Mouse (Mus musculus) midbrain, embryonic 13.5 days (tissue): ENCODE data around the gene Sstr4. TPM values are rescaled to one million over a fixed set of nuclear protein-coding genes. Genes with fewer than 3 reads are reported as not detected.

Experiments used
- ATAC-seq: fragments of 200-750 bp; cut with Nextera tagmentation; 2 replicates; pipeline ENCODE4 v1.8.0; 2017; ENCODE audit warnings: mild to moderate bottlenecking, moderate TSS enrichment, moderate library complexity
- H3K27ac ChIP-seq: fragments of 300-500 bp; sonication (generic); 2 replicates; pipeline ENCODE4 v1.5.1; 2015; ENCODE audit warnings: inconsistent platforms, mild to moderate bottlenecking, moderate library complexity
- H3K27me3 ChIP-seq: fragments of 300-500 bp; sonication (generic); 2 replicates; pipeline ENCODE4 v1.6.1; 2015; ENCODE audit warnings: mild to moderate bottlenecking, inconsistent platforms
- H3K36me3 ChIP-seq: fragments of 300-500 bp; sonication (generic); 2 replicates; pipeline ENCODE4 v1.6.1; 2015; ENCODE audit warnings: mild to moderate bottlenecking, inconsistent platforms
- H3K4me1 ChIP-seq: fragments of 300-500 bp; sonication (generic); replicated peaks from 2 replicates; pipeline ENCODE4 v1.6.1; 2015; ENCODE audit warnings: inconsistent platforms
- H3K4me2 ChIP-seq: fragments of 300-500 bp; sonication (generic); replicated peaks from 2 replicates; pipeline ENCODE4 v1.6.1; 2015; ENCODE audit warnings: moderate library complexity, mild to moderate bottlenecking, inconsistent platforms
- H3K4me3 ChIP-seq: fragments of 300-500 bp; sonication (generic); replicated peaks from 2 replicates; pipeline ENCODE4 v1.5.1; 2015; ENCODE audit warnings: mild to moderate bottlenecking, inconsistent platforms
- H3K9ac ChIP-seq: fragments of 300-500 bp; sonication (generic); replicated peaks from 2 replicates; pipeline ENCODE4 v1.6.1; 2015; ENCODE audit warnings: mild to moderate bottlenecking, inconsistent platforms
- H3K9me3 ChIP-seq: fragments of 300-500 bp; sonication (generic); 2 replicates; pipeline ENCODE4 v1.6.1; 2016; ENCODE audit warnings: mild to moderate bottlenecking, inconsistent platforms
- WGBS: fragments of 180-500 bp; shearing (Covaris S2); methylation state at CpG from one replicate; pipeline ENCODE4 v1.1.7; 2015; 5-methylcytosine and 5-hydroxymethylcytosine counted together
- polyA plus RNA-seq: library from polyadenylated mRNA; unstranded; fragments of >200 nt; fragmentation: Nextera tagmentation; extraction: Ambion mirVana; gene quantifications from 2 replicates; pipeline ENCODE4 v1.2.1, GENCODE M21; 2015

Gene Sstr4
- polyA plus RNA-seq, 1 experiment from 2014 or later, result 1.5 TPM

GRCm38 (mm10) chr2:148397784-148398100, 2.6 kb downstream of the Sstr4 start:
- Histone ChIP-seq H3K27me3 (peaks cover 43% of the 10 kb centered on the region), H3K9me3 (no peaks in the 10 kb centered on the region)
- WGBS, result 87% methylated on average over 1 of the region's 1 CpGs

DNA sequence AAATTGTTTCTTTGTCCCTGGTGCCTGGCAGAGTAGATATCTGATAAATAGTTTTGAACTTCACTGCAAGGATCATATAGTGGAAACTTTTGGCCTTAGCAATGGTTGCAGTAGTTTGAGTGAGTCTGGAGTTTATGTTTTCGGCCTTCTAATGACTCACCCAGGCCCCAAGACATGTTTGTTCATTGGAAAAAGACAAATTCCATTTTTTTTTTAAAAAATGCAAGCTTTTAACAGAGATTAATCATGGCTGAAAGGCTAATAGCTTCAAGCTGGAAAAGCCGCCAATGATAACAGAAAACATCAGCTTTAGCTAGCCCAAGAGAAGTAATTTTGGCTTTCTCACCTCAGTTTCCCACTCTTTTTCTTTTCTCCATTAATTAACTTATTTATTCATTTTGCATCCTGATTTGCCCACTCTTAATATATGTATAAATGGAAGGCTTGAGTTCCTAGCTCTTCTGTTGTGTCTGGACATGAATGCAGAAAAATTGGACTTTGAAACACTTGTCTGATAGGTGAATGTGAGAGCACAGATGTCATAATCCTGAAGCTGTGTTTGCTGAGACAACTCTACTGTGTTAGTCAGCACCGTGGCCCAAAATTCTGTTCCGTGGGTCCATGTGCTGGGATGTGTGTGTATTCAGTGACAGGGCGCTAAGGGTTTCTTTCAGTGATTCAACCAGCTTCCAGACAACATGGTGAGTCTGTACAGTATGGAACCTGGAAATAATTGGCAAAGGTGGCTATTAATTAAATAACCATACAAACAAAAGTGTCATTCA, 3.9 kb downstream of the Sstr4 start:
- 95% methylated on average over 5 of the region's 5 CpGs for WGBS

More at GRCm38 (mm10) chr2:148397784-148398100, 2.6 kb downstream of the Sstr4 start:
- Histone ChIP-seq H3K4me1 (peaks cover 9% of the 10 kb centered on the region), H3K4me3 (no peak overlapping the region), H3K9ac (no peak overlapping the region), H3K27ac (no peak overlapping the region), H3K4me2 (no peak overlapping the region), H3K36me3 (no peaks in the 10 kb centered on the region)
- no peak for ATAC-seq

DNA sequence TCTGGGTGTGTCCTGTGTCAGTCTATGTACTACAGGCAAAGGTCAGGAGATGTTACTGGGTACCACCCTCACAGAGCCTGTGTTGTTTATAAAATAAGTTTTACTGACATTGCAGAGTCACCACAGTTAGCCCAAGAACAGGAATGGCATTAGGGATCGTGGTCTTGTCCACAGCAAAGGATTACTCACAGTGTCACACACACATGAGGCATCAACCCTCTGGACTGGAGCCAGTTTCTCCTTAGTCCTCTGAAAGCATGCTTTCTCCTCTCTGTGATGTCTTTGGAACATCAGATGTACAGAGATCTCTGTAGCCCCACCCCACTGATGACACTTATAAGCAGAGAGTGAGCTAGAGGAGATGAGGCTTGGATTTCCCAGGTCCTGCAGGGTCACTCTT, 7.1 kb downstream of the Sstr4 start:
- Histone ChIP-seq H3K9ac (no peak overlapping the region), H3K9me3 (no peaks in the 10 kb centered on the region), H3K27ac (no peak overlapping the region), H3K4me3 (no peak overlapping the region), H3K4me1 (peaks cover 15% of the 10 kb centered on the region), H3K36me3 (no peaks in the 10 kb centered on the region), H3K4me2 (no peak overlapping the region), H3K27me3 (peaks cover 38% of the 10 kb centered on the region)
- no peak for ATAC-seq
- 72% methylated on average over 1 of the region's 1 CpGs for WGBS

More for the DNA sequence above, 3.9 kb downstream of the Sstr4 start:
- Histone ChIP-seq H3K9ac (no peak overlapping the region), H3K36me3 (no peaks in the 10 kb centered on the region), H3K27me3 (peaks cover 37% of the 10 kb centered on the region), H3K4me3 (no peak overlapping the region), H3K4me2 (no peak overlapping the region), H3K9me3 (no peaks in the 10 kb centered on the region), H3K4me1 (peaks cover 9% of the 10 kb centered on the region), H3K27ac (no peak overlapping the region)
- ATAC-seq, result no peak

DNA sequence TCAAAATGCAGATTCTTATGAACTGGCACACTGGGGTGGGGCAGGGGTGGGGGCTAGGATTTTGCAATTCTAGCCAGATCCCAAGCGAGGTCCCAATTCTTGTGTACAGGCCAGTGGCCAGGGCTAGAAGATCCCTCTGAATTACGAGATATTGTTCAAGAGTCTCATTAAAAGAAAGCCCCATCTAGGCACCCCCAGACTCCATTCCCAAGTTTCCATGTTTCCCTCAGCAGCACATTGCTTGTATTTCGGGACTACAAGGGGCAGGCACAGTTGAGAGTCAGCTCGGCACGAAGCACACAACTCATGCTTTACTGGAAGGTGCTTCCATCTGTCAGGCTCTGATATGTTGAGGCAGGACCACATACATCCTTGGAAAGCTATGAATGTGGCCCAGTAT, 9.8 kb downstream of the Sstr4 start:
- Histone ChIP-seq H3K27me3 (peaks cover 55% of the 10 kb centered on the region), H3K4me2 (no peak overlapping the region)
- no peak for ATAC-seq

GRCm38 (mm10) chr2:148406160-148406970, 11.2 kb downstream of the Sstr4 start:
- no peak overlapping the region; the same call in 1 of the 2 replicates for H3K9ac ChIP-seq
- H3K4me1 ChIP-seq, result peaks cover 29% of the 10 kb centered on the region
- no peaks in the 10 kb centered on the region for H3K9me3 ChIP-seq
- H3K4me3 ChIP-seq, result peak overlapping the region; percentile 42
- no peak for ATAC-seq
- H3K36me3 ChIP-seq, result no peaks in the 10 kb centered on the region
- peaks cover 55% of the 10 kb centered on the region for H3K27me3 ChIP-seq
- H3K4me2 ChIP-seq, result peak overlapping the region; percentile 62
- whole genome bisulfite sequencing, result 14% methylated on average over 34 of the region's 34 CpGs
- no peak overlapping the region for H3K27ac ChIP-seq

More for the DNA sequence above, 9.8 kb downstream of the Sstr4 start:
- H3K4me1 ChIP-seq, result peaks cover 29% of the 10 kb centered on the region
- 75% methylated on average over 5 of the region's 5 CpGs for WGBS
- no peak overlapping the region for H3K9ac ChIP-seq
- no peaks in the 10 kb centered on the region for H3K9me3 ChIP-seq
- H3K4me3 ChIP-seq, result no peak overlapping the region
- no peak overlapping the region for H3K27ac ChIP-seq
- no peaks in the 10 kb centered on the region for H3K36me3 ChIP-seq

DNA sequence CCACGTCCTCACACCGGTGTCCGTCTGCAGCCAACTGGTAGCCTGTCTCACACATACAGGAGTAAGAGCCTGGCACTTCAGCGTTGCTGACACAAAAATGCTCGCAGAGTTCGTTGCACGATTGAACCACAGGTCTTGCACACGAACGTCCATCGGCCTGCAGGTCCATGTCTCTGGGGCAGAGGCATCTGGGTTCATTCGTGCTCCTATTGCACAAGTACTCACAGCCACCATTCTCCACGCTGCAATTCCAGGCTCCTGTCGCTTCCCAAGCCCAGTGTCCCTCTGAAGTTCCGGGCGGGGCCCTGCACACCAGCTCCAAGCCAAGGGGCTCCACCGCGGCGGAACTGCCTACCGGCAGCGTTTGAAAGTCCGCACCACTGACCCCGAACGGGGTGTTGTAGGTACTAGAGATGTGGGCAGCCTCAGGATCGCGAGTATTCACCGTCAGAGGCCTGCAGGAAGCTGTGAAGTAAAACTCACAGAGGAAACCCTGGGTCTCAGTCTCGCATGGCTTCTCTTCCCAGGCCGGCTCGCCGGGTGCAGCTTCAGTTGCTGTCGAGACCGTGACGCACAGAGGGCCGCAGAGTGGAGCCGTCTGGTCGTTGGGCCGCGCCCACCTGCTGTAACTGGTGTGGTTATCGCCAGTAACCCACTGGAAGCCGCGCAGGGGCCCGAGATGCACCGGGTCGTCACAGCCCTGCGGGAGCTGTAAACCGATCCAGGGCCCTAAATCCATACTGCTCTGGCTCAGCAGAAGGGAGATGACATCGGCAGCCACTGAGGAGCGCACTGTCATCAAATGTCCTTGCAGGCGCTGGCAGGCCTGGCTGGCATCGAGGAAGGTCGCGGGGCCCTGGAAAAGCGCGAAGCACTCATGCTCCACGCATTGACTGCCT, 12.1 kb downstream of the Sstr4 start:
- Histone ChIP-seq H3K27ac (no peak overlapping the region), H3K9ac (peak overlapping the region; percentile 48), H3K4me3 (peak overlapping the region; percentile 42), H3K4me1 (peaks cover 29% of the 10 kb centered on the region), H3K9me3 (no peaks in the 10 kb centered on the region), H3K36me3 (no peaks in the 10 kb centered on the region), H3K27me3 (peaks cover 55% of the 10 kb centered on the region), H3K4me2 (peak overlapping the region; percentile 62)
- 5% methylated on average over 55 of the region's 55 CpGs for WGBS
- ATAC-seq, result peak; percentile 64

GRCm38 (mm10) chr2:148407870-148408760, 13.0 kb downstream of the Sstr4 start, which contains the start of gene Thbd:
Gene Thbd (minus strand): TSS chr2:148408188.
- Histone ChIP-seq H3K36me3 (no peaks in the 10 kb centered on the region), H3K27me3 (peaks cover 55% of the 10 kb centered on the region), H3K27ac (no peak within 1 kb of the TSS), H3K4me2 (peak within 1 kb of the TSS; percentile 62), H3K4me1 (peaks cover 29% of the 10 kb centered on the region), H3K9me3 (no peaks in the 10 kb centered on the region), H3K4me3 (peak within 1 kb of the TSS; percentile 42), H3K9ac (peak within 1 kb of the TSS; percentile 48)
- peak; percentile 70 for ATAC-seq
- 3% methylated on average over 35 of the region's 35 CpGs for WGBS

- Histone ChIP-seq H3K27ac (no peak overlapping the region), H3K9me3 (no peaks in the 10 kb centered on the region), H3K36me3 (no peaks in the 10 kb centered on the region), H3K4me3 (no peak overlapping the region), H3K4me2 (peak overlapping the region; percentile 62), H3K4me1 (peaks cover 29% of the 10 kb centered on the region), H3K27me3 (peaks cover 55% of the 10 kb centered on the region), H3K9ac (no peak overlapping the region)
- no peak; the same call in 1 of the 2 replicates for ATAC-seq
- 18% methylated on average over 6 of the region's 6 CpGs for WGBS
Measured at GRCm38 (mm10) chr2:148408761-148409120, 13.6 kb downstream of the Sstr4 start.

- no peak overlapping the region for H3K4me3 ChIP-seq
- no peak overlapping the region for H3K27ac ChIP-seq
- ATAC-seq, result peak; percentile 76
- H3K27me3 ChIP-seq, result peaks cover 51% of the 10 kb centered on the region
- peaks cover 29% of the 10 kb centered on the region for H3K4me1 ChIP-seq
- H3K4me2 ChIP-seq, result no peak overlapping the region; the same call in 1 of the 2 replicates
- no peaks in the 10 kb centered on the region for H3K9me3 ChIP-seq
- 25% methylated on average over 9 of the region's 9 CpGs for WGBS
- H3K9ac ChIP-seq, result no peak overlapping the region
- no peaks in the 10 kb centered on the region for H3K36me3 ChIP-seq
Measured at GRCm38 (mm10) chr2:148409141-148409540, 14.0 kb downstream of the Sstr4 start.

- H3K4me3 ChIP-seq, result no peak overlapping the region
- H3K9me3 ChIP-seq, result no peaks in the 10 kb centered on the region
- no peak for ATAC-seq
- WGBS, result 90% methylated on average over 1 of the region's 1 CpGs
- no peak overlapping the region for H3K9ac ChIP-seq
- H3K27ac ChIP-seq, result no peak overlapping the region
- H3K36me3 ChIP-seq, result no peaks in the 10 kb centered on the region
- peaks cover 29% of the 10 kb centered on the region for H3K4me1 ChIP-seq
- H3K4me2 ChIP-seq, result no peak overlapping the region
- peaks cover 45% of the 10 kb centered on the region for H3K27me3 ChIP-seq
Measured at GRCm38 (mm10) chr2:148409821-148410220, 14.7 kb downstream of the Sstr4 start.

GRCm38 (mm10) chr2:148419151-148419550, 24.0 kb downstream of the Sstr4 start:
- H3K27ac ChIP-seq, result no peak overlapping the region
- no peak overlapping the region for H3K4me2 ChIP-seq
- no peaks in the 10 kb centered on the region for H3K27me3 ChIP-seq
- ATAC-seq, result no peak
- H3K9ac ChIP-seq, result no peak overlapping the region
- H3K4me1 ChIP-seq, result no peaks in the 10 kb centered on the region
- no peaks in the 10 kb centered on the region for H3K36me3 ChIP-seq
- WGBS, result 78% methylated on average over 3 of the region's 3 CpGs
- no peak overlapping the region for H3K4me3 ChIP-seq
- H3K9me3 ChIP-seq, result no peaks in the 10 kb centered on the region
